Mouse (Mus musculus) heart, postnatal 0 days (tissue): ENCODE data around the gene Abcg3. TPM values are rescaled to one million over a fixed set of nuclear protein-coding genes. Genes with fewer than 3 reads are reported as not detected.

Experiments
- ATAC-seq: fragments of 200-750 bp; cut with Nextera tagmentation; 2 replicates; pipeline ENCODE4 v1.8.0; 2017; ENCODE audit warnings: low read depth, moderate number of reproducible peaks, moderate library complexity; ENCODE audit not compliant: insufficient read depth
- DNase-seq: peaks from one replicate; pipeline ENCODE4 v3.0.0-alpha.2; 2016; ENCODE audit warnings: low spot score
- H3K27ac ChIP-seq: fragments of 300-500 bp; sonication (generic); 2 replicates; pipeline ENCODE4 v1.5.1; 2014; ENCODE audit warnings: low read depth, mild to moderate bottlenecking
- H3K27me3 ChIP-seq: fragments of 300-500 bp; sonication (generic); 2 replicates; pipeline ENCODE4 v1.6.1; 2014; ENCODE audit warnings: low read length, mixed read lengths; ENCODE audit not compliant: control insufficient read depth, insufficient read depth
- H3K36me3 ChIP-seq: fragments of 300-500 bp; sonication (generic); replicated peaks from 2 replicates; pipeline ENCODE4 v1.6.1; 2014; ENCODE audit warnings: low read length, mixed read lengths; ENCODE audit not compliant: control insufficient read depth, insufficient read depth
- H3K4me1 ChIP-seq: fragments of 300-500 bp; sonication (generic); 2 replicates; pipeline ENCODE4 v1.6.1; 2014; ENCODE audit warnings: antibody characterized with exemption; ENCODE audit not compliant: control insufficient read depth, insufficient read depth
- H3K4me2 ChIP-seq: fragments of 300-500 bp; sonication (generic); 2 replicates; pipeline ENCODE4 v1.6.1; 2014; ENCODE audit warnings: low read depth, mild to moderate bottlenecking, low read length, moderate library complexity
- H3K4me3 ChIP-seq: fragments of 300-500 bp; sonication (generic); 2 replicates; pipeline ENCODE4 v1.5.1; 2014; ENCODE audit warnings: low read depth, low read length
- H3K9ac ChIP-seq: fragments of 300-500 bp; sonication (generic); replicated peaks from 2 replicates; pipeline ENCODE4 v1.6.1; 2014; ENCODE audit warnings: low read depth, low read length, mixed read lengths
- H3K9me3 ChIP-seq: fragments of 300-500 bp; sonication (generic); replicated peaks from 2 replicates; pipeline ENCODE4 v1.6.1; 2016; ENCODE audit warnings: low read length; ENCODE audit not compliant: control insufficient read depth
- CTCF ChIP-seq: IDR thresholded peaks from 2 replicates; pipeline ENCODE4 v1.5.1; 2016; ENCODE audit warnings: antibody characterized with exemption, control low read depth, low read depth
- EP300 ChIP-seq: IDR thresholded peaks from 2 replicates; pipeline ENCODE4 v1.6.1; 2016; ENCODE audit warnings: antibody characterized with exemption, low read depth
- WGBS: fragments of 180-500 bp; shearing (Covaris S2); extraction: QIAGEN DNeasy Blood & Tissue Kit; methylation state at CpG from one replicate; pipeline ENCODE4 v1.1.7; 2014; 5-methylcytosine and 5-hydroxymethylcytosine counted together
- polyA plus RNA-seq: library from polyadenylated mRNA; unstranded; fragments of >200 nt; fragmentation: Nextera tagmentation; extraction: Ambion mirVana; gene quantifications from 2 replicates; pipeline ENCODE4 v1.2.1, GENCODE M21; 2015
- total RNA-seq: library from RNA; depleted of rRNA; stranded (reverse); fragments of >200 nt; gene quantifications from 2 replicates; pipeline ENCODE4 v1.2.3, GENCODE M21; 2014; ENCODE audit warnings: low replicate concordance; rRNA removed

The Abcg3 gene
- total RNA-seq, result 0.04 TPM in 1 of 2 replicates, not detected in the other
- polyA plus RNA-seq, result 0.31 and 0.52 TPM in 2 replicates

- ATAC-seq (no peak), DNase-seq (no peak)
- H3K4me2 ChIP-seq, result peak within 1 kb of the TSS; percentile 61
- TF ChIP-seq EP300 (no peak), CTCF (no peak)
- no peaks in the 10 kb centered on the region for H3K4me1 ChIP-seq
- no peaks in the 10 kb centered on the region for H3K36me3 ChIP-seq
- WGBS, result 26% methylated on average over 12 of the region's 12 CpGs
- H3K9ac ChIP-seq, result no peak within 1 kb of the TSS
- H3K4me3 ChIP-seq, result peak within 1 kb of the TSS; percentile 37
- H3K27ac ChIP-seq, result no peak within 1 kb of the TSS
- no peaks in the 10 kb centered on the region for H3K9me3 ChIP-seq
- no peaks in the 10 kb centered on the region for H3K27me3 ChIP-seq
Observed at GRCm38 (mm10) chr5:104982535-104982934, at the start of gene Abcg3. Gene Abcg3 (minus strand): TSS chr5:104982718.

GRCm38 (mm10) chr5:105012551-105012950 lies 30.0 kb upstream of the Abcg3 start:
- TF ChIP-seq EP300, result no peak
- no peak for TF ChIP-seq CTCF
- no peaks in the 10 kb centered on the region for H3K36me3 ChIP-seq
- H3K4me3 ChIP-seq, result no peak overlapping the region
- no peaks in the 10 kb centered on the region for H3K27me3 ChIP-seq
- DNase-seq (no peak), ATAC-seq (no peak)
- H3K27ac ChIP-seq, result no peak overlapping the region
- H3K4me2 ChIP-seq, result no peak overlapping the region
- 63% methylated on average over 1 of the region's 1 CpGs for WGBS
- no peak overlapping the region for H3K9ac ChIP-seq
- H3K4me1 ChIP-seq, result no peaks in the 10 kb centered on the region
- H3K9me3 ChIP-seq, result no peaks in the 10 kb centered on the region

GRCm38 (mm10) chr5:105011570-105011969 lies 29.1 kb upstream of the Abcg3 start:
- ATAC-seq, result no peak
- H3K9me3 ChIP-seq, result no peaks in the 10 kb centered on the region
- TF ChIP-seq CTCF (no peak), EP300 (no peak)
- no peaks in the 10 kb centered on the region for H3K27me3 ChIP-seq
- H3K36me3 ChIP-seq, result no peaks in the 10 kb centered on the region
- H3K27ac ChIP-seq, result no peak overlapping the region
- DNase-seq, result no peak
- H3K9ac ChIP-seq, result no peak overlapping the region
- no peak overlapping the region for H3K4me2 ChIP-seq
- H3K4me3 ChIP-seq, result no peak overlapping the region
- WGBS, result 73% methylated on average over 4 of the region's 4 CpGs
- H3K4me1 ChIP-seq, result no peaks in the 10 kb centered on the region

- TF ChIP-seq EP300, result no peak
- TF ChIP-seq CTCF, result no peak
- H3K4me3 ChIP-seq, result no peak overlapping the region
- no peaks in the 10 kb centered on the region for H3K27me3 ChIP-seq
- no peak overlapping the region for H3K9ac ChIP-seq
- DNase-seq (no peak), ATAC-seq (no peak)
- H3K27ac ChIP-seq, result no peak overlapping the region
- H3K4me1 ChIP-seq, result no peaks in the 10 kb centered on the region
- no peaks in the 10 kb centered on the region for H3K36me3 ChIP-seq
- H3K4me2 ChIP-seq, result no peak overlapping the region
- no peaks in the 10 kb centered on the region for H3K9me3 ChIP-seq
Observed at GRCm38 (mm10) chr5:105010376-105010775, 27.9 kb upstream of the Abcg3 start.

GRCm38 (mm10) chr5:104989411-104989810 lies 6.9 kb upstream of the Abcg3 start:
- H3K9me3 ChIP-seq, result no peaks in the 10 kb centered on the region
- WGBS, result 71% methylated on average over 2 of the region's 2 CpGs

GRCm38 (mm10) chr5:104988000-104988399 lies 5.5 kb upstream of the Abcg3 start:
- H3K36me3 ChIP-seq, result no peaks in the 10 kb centered on the region
- DNase-seq (peak; percentile 21), ATAC-seq (peak; percentile 17; the same call in 1 of the 2 replicates)
- H3K9ac ChIP-seq, result no peak overlapping the region
- no peaks in the 10 kb centered on the region for H3K9me3 ChIP-seq
- H3K4me3 ChIP-seq, result no peak overlapping the region
- H3K27me3 ChIP-seq, result no peaks in the 10 kb centered on the region
- H3K4me2 ChIP-seq, result no peak overlapping the region
- 0 out of 2 replicates have a peak overlapping the region, but pooled peaks have one; percentile 3 for H3K27ac ChIP-seq
- H3K4me1 ChIP-seq, result no peaks in the 10 kb centered on the region
- WGBS, result 52% methylated on average over 2 of the region's 2 CpGs
- TF ChIP-seq EP300 (no peak), CTCF (no peak)

More at GRCm38 (mm10) chr5:104989411-104989810, 6.9 kb upstream of the Abcg3 start:
- Histone ChIP-seq H3K4me1 (no peaks in the 10 kb centered on the region), H3K36me3 (no peaks in the 10 kb centered on the region), H3K27me3 (no peaks in the 10 kb centered on the region), H3K4me3 (no peak overlapping the region), H3K9ac (no peak overlapping the region), H3K27ac (no peak overlapping the region), H3K4me2 (no peak overlapping the region)
- no peak for ATAC-seq
- DNase-seq, result no peak
- TF ChIP-seq EP300, result no peak
- TF ChIP-seq CTCF, result no peak
